Mouse (Mus musculus) C2C12 (cell line): ENCODE results near the gene Gm37240.

ENCODE experiments used
- CEBPB ChIP-seq: IDR thresholded peaks from one replicate; pipeline ENCODE4 v1.6.1; 2011; ENCODE audit warnings: low read depth, mild to moderate bottlenecking, control low read depth, moderate library complexity
- CTCF ChIP-seq: IDR thresholded peaks from one replicate; pipeline ENCODE4 v1.5.1; 2011; ENCODE audit not compliant: control insufficient read depth, insufficient read depth, insufficient read length
- FOSL1 ChIP-seq: IDR thresholded peaks from one replicate; pipeline ENCODE4 v1.8.0; 2011; ENCODE audit warnings: mild to moderate bottlenecking, low read length; ENCODE audit not compliant: poor library complexity, insufficient read depth, severe bottlenecking
- MAX ChIP-seq: IDR thresholded peaks from one replicate; pipeline ENCODE4 v1.6.1; 2011; ENCODE audit warnings: mild to moderate bottlenecking, control low read depth
- MYOD1 ChIP-seq: IDR thresholded peaks from one replicate; pipeline ENCODE4 v1.6.1; 2011; ENCODE audit warnings: low read depth; ENCODE audit not compliant: control insufficient read depth, insufficient read length
- MYOG ChIP-seq: IDR thresholded peaks from one replicate; pipeline ENCODE4 v1.6.1; 2011; ENCODE audit not compliant: control insufficient read depth, insufficient read length; ENCODE audit errors: extremely low read depth
- USF1 ChIP-seq: IDR thresholded peaks from one replicate; pipeline ENCODE4 v1.6.1; 2011; ENCODE audit warnings: low read depth, mild to moderate bottlenecking, control low read depth, moderate library complexity

- TF ChIP-seq CTCF (no peak), MYOG (no peak), MAX (no peak), MYOD1 (no peak), USF1 (no peak), CEBPB (no peak), FOSL1 (no peak)
Observed at GRCm38 (mm10) chr3:84479293-84480005, 1407.9 kb downstream of the Gm37240 start.
